Mouse (Mus musculus): ENCODE data around the gene Serpinb9d.
"Not testable (repeated sequence)": the region's sequence is repeated elsewhere in the genome, so short reads cannot be mapped to it uniquely, and the experiment has no call there.

DNA sequence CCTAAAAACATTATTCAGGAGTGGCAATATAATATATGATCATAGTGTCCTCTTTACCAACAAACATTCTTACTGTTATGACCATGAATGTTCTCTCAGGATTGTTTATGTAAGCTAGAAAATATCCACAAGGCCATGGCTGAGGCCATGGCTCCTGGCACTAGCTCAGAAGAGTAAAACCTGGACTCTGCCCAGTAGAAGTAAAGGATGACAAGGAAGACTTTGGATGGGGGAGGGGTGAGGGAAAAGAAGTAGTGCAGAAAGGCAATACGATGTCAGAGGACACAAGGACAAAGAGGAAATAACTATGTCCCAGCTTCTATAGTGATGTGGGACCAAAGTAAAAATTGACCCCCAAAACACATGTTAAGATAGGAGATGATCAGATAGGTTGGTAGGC lies 2.3 kb upstream of the Serpinb9d start:
- not testable (repeated sequence) for TF ChIP-seq POLR2A (IDR thresholded peaks at IDR 0.05; ENCODE audit: insufficient read length, low read depth); POLR2AphosphoS2 (IDR thresholded peaks at IDR 0.05; ENCODE audit: insufficient read length, low read depth); TCF12 (IDR thresholded peaks at IDR 0.05; ENCODE audit: insufficient read depth, poor library complexity, severe bottlenecking); USF1 (IDR thresholded peaks at IDR 0.05; ENCODE audit: low read depth); MAX (IDR thresholded peaks at IDR 0.05; ENCODE audit: low read depth); SRF (IDR thresholded peaks at IDR 0.05; ENCODE audit: control insufficient read depth, insufficient read length, low read depth); MYOG (IDR thresholded peaks at IDR 0.05; ENCODE audit: control insufficient read depth in 1 of 3, insufficient read depth in 1 of 3, insufficient read length in 2 of 3, low read depth in 2 of 3); E2F4 (IDR thresholded peaks at IDR 0.05; ENCODE audit: insufficient read depth)

Measured in myocyte (in vitro differentiated cells).